17 mouse cellular contexts compared by ENCODE assay signal in genomic region chr4:41471384-41471689, GRCm38 (mm10). TPM values are rescaled to one million over a fixed set of nuclear protein-coding genes. Genes with fewer than 3 reads are reported as not detected.
DNase-seq lines count a peak whose midpoint lies in the region; ATAC-seq and TF ChIP-seq lines count a peak whose summit lies in the region.
"Had no signal": no experiment of that assay in that cellular context is flagged by ENCODE, and none has a peak within 500 bp of the region (broad histone marks: within the 10 kb centered on the region; RNA-seq: fewer than 3 reads in every experiment).

No protein-coding gene starts in this region.

- WGBS in forebrain, embryonic 14.5 days = 68% methylated on average over 1 of the region's 1 CpGs
- 79% methylated on average over 1 of the region's 1 CpGs for WGBS in hindbrain, embryonic 14.5 days
- WGBS in midbrain, embryonic 16.5 days = 94% methylated on average over 1 of the region's 1 CpGs
- WGBS in kidney, adult 2 months = 77% methylated on average over 1 of the region's 1 CpGs

- H3K4me3 ChIP-seq in left cerebral cortex, adult 2 months = no peak overlapping the region
- no peak overlapping the region for H3K4me3 ChIP-seq in forebrain, embryonic 14.5 days (ENCODE audit: low read depth, low read length)
- no peak overlapping the region for H3K4me3 ChIP-seq in hindbrain, embryonic 14.5 days (replicated peaks; ENCODE audit: low read length)
- H3K4me3 ChIP-seq in midbrain, embryonic 16.5 days (ENCODE audit: low read depth, low read length) = no peak overlapping the region
- H3K4me3 ChIP-seq in kidney, adult 2 months (ENCODE audit: insufficient read depth, low read depth, low read length) = no peak overlapping the region
- H3K4me3 ChIP-seq: heart, embryonic 12.5 days; intestine, embryonic 15.5 days; limb, embryonic 15.5 days; megakaryocyte, embryonic 14.5 days had no signal

- no peak overlapping the region for H3K9ac ChIP-seq in forebrain, embryonic 14.5 days (ENCODE audit: low read length)
- H3K9ac ChIP-seq in hindbrain, embryonic 14.5 days = no peak overlapping the region
- H3K9ac ChIP-seq in midbrain, embryonic 16.5 days (ENCODE audit: low read depth, low read length) = no peak overlapping the region
- H3K9ac ChIP-seq: heart, embryonic 12.5 days; intestine, embryonic 15.5 days; limb, embryonic 15.5 days; liver, postnatal 0 days had no signal

- peak overlapping the region; percentile 67 for H3K27ac ChIP-seq in left cerebral cortex, adult 2 months
- peak overlapping the region; percentile 36 for H3K27ac ChIP-seq in forebrain, embryonic 14.5 days (ENCODE audit: low read depth, low read length)
- peak overlapping the region; percentile 73 for H3K27ac ChIP-seq in hindbrain, embryonic 14.5 days
- 0 out of 2 replicates have a peak overlapping the region, but pooled peaks have one; percentile 5 for H3K27ac ChIP-seq in midbrain, embryonic 16.5 days (ENCODE audit: low read length)
- H3K27ac ChIP-seq in kidney, adult 2 months (ENCODE audit: insufficient read depth, low read depth, low read length) = no peak overlapping the region
- H3K27ac ChIP-seq: intestine, embryonic 15.5 days; limb, embryonic 15.5 days had no signal

- no peaks in the 10 kb centered on the region for H3K36me3 ChIP-seq in forebrain, embryonic 14.5 days (ENCODE audit: control insufficient read depth, insufficient read depth, low read length)
- H3K36me3 ChIP-seq in hindbrain, embryonic 14.5 days (replicated peaks; ENCODE audit: control insufficient read depth, insufficient read depth) = no peaks in the 10 kb centered on the region
- no peaks in the 10 kb centered on the region for H3K36me3 ChIP-seq in midbrain, embryonic 16.5 days (ENCODE audit: control insufficient read depth, insufficient read depth, low read length)
- H3K36me3 ChIP-seq in kidney, adult 2 months (ENCODE audit: control insufficient read depth, insufficient read depth, low read length) = no peaks in the 10 kb centered on the region
- H3K36me3 ChIP-seq: heart, embryonic 12.5 days; intestine, embryonic 15.5 days; limb, embryonic 15.5 days had no signal

- no peak for ATAC-seq in forebrain, embryonic 14.5 days
- no peak for ATAC-seq in hindbrain, embryonic 14.5 days (ENCODE audit: low FRiP score)
- ATAC-seq in midbrain, embryonic 16.5 days = no peak
- ATAC-seq: intestine, embryonic 15.5 days; liver, postnatal 0 days had no signal

- H3K4me2 ChIP-seq in forebrain, embryonic 14.5 days (ENCODE audit: low read length) = peak overlapping the region; percentile 16; the same call in 1 of the 2 replicates
- no peak overlapping the region for H3K4me2 ChIP-seq in hindbrain, embryonic 14.5 days (replicated peaks)
- no peak overlapping the region for H3K4me2 ChIP-seq in midbrain, embryonic 16.5 days (ENCODE audit: low read length)
- H3K4me2 ChIP-seq: heart, embryonic 12.5 days; intestine, embryonic 15.5 days; limb, embryonic 15.5 days had no signal

- TF ChIP-seq POLR2A in kidney, adult 2 months (IDR thresholded peaks at IDR 0.05; ENCODE audit: low read depth, low read length) = no peak

- H3K9me3 ChIP-seq in forebrain, embryonic 14.5 days (replicated peaks; ENCODE audit: control insufficient read depth, low read length) = no peaks in the 10 kb centered on the region
- H3K9me3 ChIP-seq in hindbrain, embryonic 14.5 days (ENCODE audit: control insufficient read depth, low read length) = no peaks in the 10 kb centered on the region
- no peaks in the 10 kb centered on the region for H3K9me3 ChIP-seq in midbrain, embryonic 16.5 days (replicated peaks; ENCODE audit: control insufficient read depth, low read length, poor library complexity, severe bottlenecking)
- H3K9me3 ChIP-seq: heart, embryonic 12.5 days; intestine, embryonic 15.5 days; limb, embryonic 15.5 days; megakaryocyte, embryonic 14.5 days had no signal

- intact Hi-C loops in left cerebral cortex, adult 2 months (cut with DNase I) = loop anchor here (5.0 kb wide), 1 partner anchor 96 kb away; the partner anchor contains the start of genes Dnaic1 and Fam219a
- intact Hi-C loops in left cerebral cortex, postnatal 4 days (cut with DNase I) = no loop called here

- no peak for DNase-seq in left cerebral cortex, adult 2 months (ENCODE audit: extremely low spot score in 1 of 2, low spot score in 2 of 2)
- DNase-seq in left cerebral cortex, postnatal 4 days = no peak
- no peak for DNase-seq in forebrain, embryonic 14.5 days (ENCODE audit: low spot score)
- no peak for DNase-seq in hindbrain, embryonic 14.5 days (ENCODE audit: low spot score)
- DNase-seq in liver = no peak
- DNase-seq in kidney, adult 2 months = no peak
- DNase-seq in layer of hippocampus, adult 8-10 months (ENCODE audit: low spot score in 2 of 2) = no peak
- DNase-seq: cerebellum, adult 9-10 months; liver, postnatal 0 days; lung, postnatal 14 days; thymus, postnatal 25 days had no signal

- H3K4me1 ChIP-seq in forebrain, embryonic 14.5 days (ENCODE audit: control insufficient read depth, insufficient read depth, low read length) = peaks cover 28% of the 10 kb centered on the region
- no peaks in the 10 kb centered on the region for H3K4me1 ChIP-seq in hindbrain, embryonic 14.5 days (replicated peaks; ENCODE audit: control insufficient read depth, insufficient read depth, low read length)
- peaks cover 7% of the 10 kb centered on the region for H3K4me1 ChIP-seq in midbrain, embryonic 16.5 days (ENCODE audit: control insufficient read depth, insufficient read depth, low read length)
- H3K4me1 ChIP-seq in kidney, adult 2 months (ENCODE audit: control insufficient read depth, insufficient read depth, low read length) = peaks cover 5% of the 10 kb centered on the region; the same call in 1 of the 2 replicates
- H3K4me1 ChIP-seq: heart, embryonic 12.5 days; intestine, embryonic 15.5 days had no signal

- TF ChIP-seq CTCF in left cerebral cortex, adult 2 months (IDR thresholded peaks at IDR 0.05) = no peak
- no peak for TF ChIP-seq CTCF in kidney, adult 2 months (conservative IDR thresholded peaks at IDR 0.05; ENCODE audit: insufficient read depth, insufficient read length, low read depth, low read length)

- H3K27me3 ChIP-seq in forebrain, embryonic 14.5 days (replicated peaks; ENCODE audit: control insufficient read depth, insufficient read depth, low read length) = no peaks in the 10 kb centered on the region
- no peaks in the 10 kb centered on the region for H3K27me3 ChIP-seq in hindbrain, embryonic 14.5 days (ENCODE audit: control insufficient read depth, insufficient read depth, low read length)
- no peaks in the 10 kb centered on the region for H3K27me3 ChIP-seq in midbrain, embryonic 16.5 days (ENCODE audit: control insufficient read depth, insufficient read depth, low read depth, low read length)
- no peaks in the 10 kb centered on the region for H3K27me3 ChIP-seq in kidney, adult 2 months (replicated peaks; ENCODE audit: control insufficient read depth, insufficient read depth, low read length)
- H3K27me3 ChIP-seq: heart, embryonic 12.5 days; intestine, embryonic 15.5 days; limb, embryonic 15.5 days; megakaryocyte, embryonic 14.5 days had no signal

RNA-seq across cellular contexts. Expression of gene Nudt2, which starts 6.4 kb away (rescaled TPM):
- 10 to 100 TPM; 25.3 to 28.2 TPM for total RNA-seq in left cerebral cortex, adult 2 months (2021)
- total RNA-seq in left cerebral cortex, postnatal 4 days (2021) = 10 to 100 TPM; 61.4 to 62.0 TPM
- 80.2 and 82.0 TPM in 2 replicates for polyA plus RNA-seq in forebrain, embryonic 14.5 days (2014; fragmentation: Nextera tagmentation; extraction: Ambion mirVana)
- 72.5 and 82.6 TPM in 2 replicates for polyA plus RNA-seq in hindbrain, embryonic 14.5 days (2014; fragmentation: Nextera tagmentation; extraction: Ambion mirVana)
- polyA plus RNA-seq in midbrain, embryonic 16.5 days (2015; fragmentation: Nextera tagmentation; extraction: Ambion mirVana) = 70.6 and 80.8 TPM in 2 replicates
- polyA plus RNA-seq in kidney, adult 2 months (2012; rRNA removed) = 28.1 and 34.9 TPM in 2 replicates
- total RNA-seq in layer of hippocampus, adult 8-10 months (2022) = 10 to 100 TPM; 26.1 to 31.0 (median 29.8) TPM

RNA-seq across cellular contexts. Expression of gene Kif24, which starts 6.7 kb away (rescaled TPM):
- total RNA-seq in left cerebral cortex, adult 2 months (2021) = 1 to 10 TPM; 1.4 to 1.9 TPM
- 1 to 10 TPM; 2.9 to 4.3 TPM for total RNA-seq in left cerebral cortex, postnatal 4 days (2021)
- polyA plus RNA-seq in forebrain, embryonic 14.5 days (2014; fragmentation: Nextera tagmentation; extraction: Ambion mirVana) = 3.0 and 4.1 TPM in 2 replicates
- polyA plus RNA-seq in hindbrain, embryonic 14.5 days (2014; fragmentation: Nextera tagmentation; extraction: Ambion mirVana) = 2.3 and 3.4 TPM in 2 replicates
- polyA plus RNA-seq in midbrain, embryonic 16.5 days (2015; fragmentation: Nextera tagmentation; extraction: Ambion mirVana) = 2.5 and 3.0 TPM in 2 replicates
- polyA plus RNA-seq in kidney, adult 2 months (2012; rRNA removed) = 0.44 and 0.67 TPM in 2 replicates
- 1 to 10 TPM in 3 of 4 experiments, under 1 TPM in 1; 0.97 to 1.9 (median 1.7) TPM for total RNA-seq in layer of hippocampus, adult 8-10 months (2022)

RNA-seq across cellular contexts. Expression of gene AI464131, which starts 31.5 kb away (rescaled TPM):
- total RNA-seq in left cerebral cortex, adult 2 months (2021) = 10 to 100 TPM; 27.1 to 28.1 TPM
- total RNA-seq in left cerebral cortex, postnatal 4 days (2021) = 10 to 100 TPM; 16.9 to 20.6 TPM
- 2.4 and 2.6 TPM in 2 replicates for polyA plus RNA-seq in forebrain, embryonic 14.5 days (2014; fragmentation: Nextera tagmentation; extraction: Ambion mirVana)
- 10.3 and 12.4 TPM in 2 replicates for polyA plus RNA-seq in hindbrain, embryonic 14.5 days (2014; fragmentation: Nextera tagmentation; extraction: Ambion mirVana)
- 7.4 and 11.6 TPM in 2 replicates for polyA plus RNA-seq in midbrain, embryonic 16.5 days (2015; fragmentation: Nextera tagmentation; extraction: Ambion mirVana)
- polyA plus RNA-seq in kidney, adult 2 months (2012; rRNA removed) = 23.1 and 26.8 TPM in 2 replicates
- 10 to 100 TPM; 19.3 to 32.8 (median 26.6) TPM for total RNA-seq in layer of hippocampus, adult 8-10 months (2022)

RNA-seq across cellular contexts. Expression of gene 1110017D15Rik, which starts 45.8 kb away (rescaled TPM):
- total RNA-seq in left cerebral cortex, adult 2 months (2021) = 1 to 10 TPM; 5.2 to 6.1 TPM
- total RNA-seq in left cerebral cortex, postnatal 4 days (2021) = 10 to 100 TPM; 11.6 to 12.8 TPM
- polyA plus RNA-seq in forebrain, embryonic 14.5 days (2014; fragmentation: Nextera tagmentation; extraction: Ambion mirVana) = 10.5 and 11.1 TPM in 2 replicates
- polyA plus RNA-seq in hindbrain, embryonic 14.5 days (2014; fragmentation: Nextera tagmentation; extraction: Ambion mirVana) = 19.5 and 24.2 TPM in 2 replicates
- polyA plus RNA-seq in midbrain, embryonic 16.5 days (2015; fragmentation: Nextera tagmentation; extraction: Ambion mirVana) = 15.1 and 18.5 TPM in 2 replicates
- polyA plus RNA-seq in kidney, adult 2 months (2012; rRNA removed) = 0.11 and 0.42 TPM in 2 replicates
- 1 to 10 TPM; 3.2 to 5.0 (median 4.6) TPM for total RNA-seq in layer of hippocampus, adult 8-10 months (2022)
- total RNA-seq: heart, postnatal 25 days had no signal
- polyA plus RNA-seq: heart, embryonic 12.5 days; liver, postnatal 0 days had no signal
